Mouse (Mus musculus) cerebellum, postnatal 25 days (tissue): ENCODE measurements at regions not wholly inside any gene's neighbourhood (a gene's known extent, or its start where the extent isn't known, plus 50 kb on each side); places are given as distances from the start of the nearest gene placed in this dataset.
"Not testable (repeated sequence)": the region's sequence is repeated elsewhere in the genome, so short reads cannot be mapped to it uniquely, and the experiment has no call there.

Source experiments
- DNase-seq, 2 experiments: peaks; one replicate each; pipeline ENCODE4 v3.0.0; 2021; ENCODE audit warnings: mixed read lengths in 2 of 2

- no peak for DNase-seq
These were observed 144.6 kb upstream of the Rbbp6 start for GRCm38 (mm10) chr7:122820587-122821535.

GRCm38 (mm10) chr7:122823429-122823828, 142.1 kb upstream of the Rbbp6 start:
- DNase-seq: no peak

GRCm38 (mm10) chr7:122839091-122839490, 126.4 kb upstream of the Rbbp6 start:
- no peak for DNase-seq

GRCm38 (mm10) chr7:122844831-122845230, 120.7 kb upstream of the Rbbp6 start:
- no peak for DNase-seq

GRCm38 (mm10) chr7:122847376-122847775, 118.1 kb upstream of the Rbbp6 start:
- no peak for DNase-seq

GRCm38 (mm10) chr7:122873386-122873785, 92.1 kb upstream of the Rbbp6 start:
- DNase-seq: no peak

- no peak for DNase-seq
These were observed 89.2 kb upstream of the Rbbp6 start for GRCm38 (mm10) chr7:122876286-122876685.

- DNase-seq: not testable (repeated sequence)
These were observed 83.5 kb upstream of the Rbbp6 start for GRCm38 (mm10) chr7:122881890-122882500.

GRCm38 (mm10) chr7:122886737-122887136, 78.7 kb upstream of the Rbbp6 start:
- no peak for DNase-seq

GRCm38 (mm10) chr7:122897148-122897547, 68.3 kb upstream of the Rbbp6 start:
- DNase-seq: no peak

GRCm38 (mm10) chr7:122906056-122906455, 59.4 kb upstream of the Rbbp6 start:
- DNase-seq: no peak

- peak in 1 of 2 experiments; percentile 25 for DNase-seq
These were observed 56.2 kb upstream of the Rbbp6 start for GRCm38 (mm10) chr7:122909296-122909695.
